Mouse (Mus musculus): ENCODE results near the gene Pdcd6.

DNA sequence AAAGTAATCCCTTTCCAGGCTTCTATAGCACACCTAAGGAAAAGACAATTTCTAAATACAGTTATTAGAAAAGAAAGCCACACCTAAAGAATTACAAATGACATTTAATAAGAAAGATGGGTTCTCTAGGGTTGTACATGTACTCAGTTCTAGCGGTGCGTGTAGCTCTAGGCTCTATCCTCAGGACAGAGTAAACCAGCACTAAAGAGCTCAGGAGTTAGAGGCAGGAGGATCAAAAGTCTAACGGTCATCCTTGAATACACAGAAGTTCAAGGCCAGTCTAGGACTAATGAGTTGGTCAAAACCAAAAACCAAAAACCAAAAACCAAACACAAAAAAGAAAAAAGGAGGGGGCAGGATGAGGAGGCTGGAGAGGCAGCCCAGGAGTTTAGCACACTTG is 2.8 kb downstream of the Pdcd6 start:
- TF ChIP-seq CTCF (IDR thresholded peaks at IDR 0.05; ENCODE audit: low read depth) (no peak), EP300 (IDR thresholded peaks at IDR 0.05; ENCODE audit: low read depth) (no peak)

Data from heart, postnatal 0 days (tissue).